Mouse (Mus musculus) stomach, embryonic 15.5 days (tissue): ENCODE data around the gene Bicra. TPM values are rescaled to one million over a fixed set of nuclear protein-coding genes. Genes with fewer than 3 reads are reported as not detected.
A peak's percentile ranks its signal among the peaks of the same experiment; 100 is the strongest.

Experiments
- ATAC-seq: fragments of 200-750 bp; cut with Nextera tagmentation; 2 replicates; pipeline ENCODE4 v1.8.0; 2017; ENCODE audit warnings: low read depth, moderate number of reproducible peaks, moderate TSS enrichment; ENCODE audit not compliant: insufficient read depth, low FRiP score
- H3K27ac ChIP-seq: fragments of 300-500 bp; sonication (generic); 2 replicates; pipeline ENCODE4 v1.5.1; 2015; ENCODE audit warnings: mild to moderate bottlenecking, inconsistent platforms
- H3K27me3 ChIP-seq: fragments of 300-500 bp; sonication (generic); replicated peaks from 2 replicates; pipeline ENCODE4 v1.6.1; 2015; ENCODE audit warnings: inconsistent platforms
- H3K36me3 ChIP-seq: fragments of 300-500 bp; sonication (generic); 2 replicates; pipeline ENCODE4 v1.6.1; 2015; ENCODE audit warnings: inconsistent platforms
- H3K4me1 ChIP-seq: fragments of 300-500 bp; sonication (generic); 2 replicates; pipeline ENCODE4 v1.6.1; 2015; ENCODE audit warnings: inconsistent platforms
- H3K4me2 ChIP-seq: fragments of 300-500 bp; sonication (generic); 2 replicates; pipeline ENCODE4 v1.6.1; 2015; ENCODE audit warnings: mild to moderate bottlenecking, inconsistent platforms
- H3K4me3 ChIP-seq: fragments of 300-500 bp; sonication (generic); replicated peaks from 2 replicates; pipeline ENCODE4 v1.5.1; 2015; ENCODE audit warnings: inconsistent platforms
- H3K9ac ChIP-seq: fragments of 300-500 bp; sonication (generic); 2 replicates; pipeline ENCODE4 v1.6.1; 2015; ENCODE audit warnings: inconsistent platforms
- H3K9me3 ChIP-seq: fragments of 300-500 bp; sonication (generic); 2 replicates; pipeline ENCODE4 v1.6.1; 2016; ENCODE audit warnings: inconsistent platforms
- WGBS: fragments of 180-500 bp; shearing (Covaris S2); methylation state at CpG from one replicate; pipeline ENCODE4 v1.1.7; 2015; 5-methylcytosine and 5-hydroxymethylcytosine counted together
- polyA plus RNA-seq: library from polyadenylated mRNA; unstranded; fragments of >200 nt; fragmentation: Nextera tagmentation; extraction: Ambion mirVana; gene quantifications from 2 replicates; pipeline ENCODE4 v1.2.1, GENCODE M21; 2015

The Bicra gene
- polyA plus RNA-seq, 1 experiment from 2014 or later: 5.8 TPM

DNA sequence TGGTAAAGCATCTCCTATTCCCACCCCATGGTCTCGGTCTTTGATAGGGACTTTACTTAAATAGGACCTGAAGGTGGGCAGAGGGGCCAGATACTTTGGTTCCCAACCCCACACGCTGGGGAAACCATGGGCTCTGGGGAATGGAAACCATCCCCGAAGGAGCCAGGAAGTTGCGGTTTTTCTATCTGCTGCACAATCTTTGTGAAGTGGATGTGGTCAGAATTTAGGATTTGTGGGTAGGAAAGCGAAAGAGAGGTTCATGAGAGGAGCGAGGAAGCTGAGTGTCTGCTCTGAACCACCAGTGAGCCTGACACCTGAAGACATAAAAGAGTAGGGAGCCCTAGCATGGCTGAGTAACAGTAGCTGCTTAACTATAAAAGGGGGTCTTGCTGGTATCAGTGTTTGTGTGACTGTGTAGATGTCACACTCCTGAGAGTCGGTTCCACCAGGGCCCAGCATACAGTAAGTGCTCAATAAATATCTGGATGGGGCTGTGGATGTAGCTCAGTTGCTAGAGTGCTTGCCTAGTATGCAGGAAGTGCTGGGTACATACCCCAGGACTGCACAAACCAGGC lies 98.4 kb downstream of the Bicra start:
- H3K27ac ChIP-seq: peak overlapping the region; percentile 77
- no peaks in the 10 kb centered on the region for H3K27me3 ChIP-seq
- no peaks in the 10 kb centered on the region for H3K9me3 ChIP-seq
- H3K9ac ChIP-seq: no peak overlapping the region
- peaks cover 26% of the 10 kb centered on the region for H3K36me3 ChIP-seq
- WGBS: 77% methylated on average over 7 of the region's 7 CpGs
- ATAC-seq: no peak
- no peak overlapping the region for H3K4me3 ChIP-seq
- peak overlapping the region; percentile 62 for H3K4me2 ChIP-seq
- peaks cover 32% of the 10 kb centered on the region for H3K4me1 ChIP-seq

DNA sequence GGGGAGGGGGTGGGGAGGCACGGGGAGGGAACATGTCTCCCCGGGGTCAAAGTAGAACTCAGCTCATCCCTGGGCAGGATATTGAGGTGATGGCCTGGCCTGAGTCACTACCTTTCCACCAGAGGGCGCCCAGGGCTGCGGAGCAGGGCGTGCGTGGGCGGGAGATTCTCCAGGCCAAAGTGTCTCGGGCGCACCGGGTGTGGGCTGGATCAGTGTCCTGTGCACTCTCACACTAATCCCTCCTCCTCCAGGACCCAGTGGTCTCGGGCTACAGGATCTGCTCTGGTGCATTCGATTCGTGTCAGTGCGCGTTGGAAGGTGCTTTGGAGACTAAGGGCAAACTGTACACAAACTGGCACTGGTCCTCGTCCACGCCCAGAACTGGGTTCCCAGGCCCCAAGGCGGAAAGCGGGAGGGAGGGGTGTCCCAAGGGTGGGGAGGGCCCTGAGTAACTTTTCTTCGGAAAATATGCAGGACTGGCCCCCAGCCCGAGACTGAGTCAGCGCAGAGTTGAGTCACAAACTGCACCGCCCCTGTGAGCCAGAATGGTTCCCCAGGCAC lies 99.3 kb downstream of the Bicra start:
- H3K36me3 ChIP-seq: peaks cover 29% of the 10 kb centered on the region
- H3K27ac ChIP-seq: peak overlapping the region; percentile 77
- peak overlapping the region; percentile 62 for H3K4me2 ChIP-seq
- WGBS: 2% methylated on average over 23 of the region's 23 CpGs
- ATAC-seq: peak; percentile 67
- peak overlapping the region; percentile 28 for H3K4me3 ChIP-seq
- H3K4me1 ChIP-seq: peaks cover 36% of the 10 kb centered on the region
- no peaks in the 10 kb centered on the region for H3K27me3 ChIP-seq
- no peak overlapping the region for H3K9ac ChIP-seq
- no peaks in the 10 kb centered on the region for H3K9me3 ChIP-seq

DNA sequence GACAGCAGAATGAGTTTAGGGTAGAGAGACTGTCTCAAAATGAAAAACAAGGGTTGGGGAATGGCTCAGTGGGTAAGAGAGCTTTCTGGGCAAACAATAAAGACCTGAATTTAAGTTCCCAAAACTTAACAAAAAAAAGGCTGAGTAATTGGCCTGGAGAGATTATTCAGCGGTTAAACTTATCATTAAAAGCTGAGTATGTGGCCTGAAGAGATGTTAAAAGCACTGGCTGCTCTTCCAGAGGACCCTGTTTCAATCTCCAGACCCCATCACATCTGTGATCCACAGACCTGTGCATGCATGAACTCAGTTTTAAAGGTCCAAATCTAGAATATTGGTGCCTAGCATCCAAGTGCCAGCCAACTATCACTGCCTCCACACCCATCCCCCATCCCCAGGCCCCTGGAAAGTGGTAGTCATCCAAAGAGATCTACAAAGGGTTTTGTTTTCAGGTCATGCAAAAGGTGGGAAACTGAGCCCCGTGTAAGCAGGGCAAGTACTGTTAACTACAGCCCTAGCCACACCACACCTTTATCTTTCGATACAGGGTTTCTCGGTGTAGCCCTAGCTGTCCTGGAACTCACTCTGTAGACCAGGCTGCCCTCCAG lies 100.0 kb downstream of the Bicra start:
- no peak for ATAC-seq
- WGBS: 38% methylated on average over 4 of the region's 4 CpGs
- Histone ChIP-seq H3K36me3 (peaks cover 30% of the 10 kb centered on the region), H3K4me2 (peak overlapping the region; percentile 62), H3K4me1 (peaks cover 36% of the 10 kb centered on the region), H3K27ac (peak overlapping the region; percentile 77), H3K27me3 (no peaks in the 10 kb centered on the region), H3K4me3 (no peak overlapping the region), H3K9me3 (no peaks in the 10 kb centered on the region), H3K9ac (no peak overlapping the region)

DNA sequence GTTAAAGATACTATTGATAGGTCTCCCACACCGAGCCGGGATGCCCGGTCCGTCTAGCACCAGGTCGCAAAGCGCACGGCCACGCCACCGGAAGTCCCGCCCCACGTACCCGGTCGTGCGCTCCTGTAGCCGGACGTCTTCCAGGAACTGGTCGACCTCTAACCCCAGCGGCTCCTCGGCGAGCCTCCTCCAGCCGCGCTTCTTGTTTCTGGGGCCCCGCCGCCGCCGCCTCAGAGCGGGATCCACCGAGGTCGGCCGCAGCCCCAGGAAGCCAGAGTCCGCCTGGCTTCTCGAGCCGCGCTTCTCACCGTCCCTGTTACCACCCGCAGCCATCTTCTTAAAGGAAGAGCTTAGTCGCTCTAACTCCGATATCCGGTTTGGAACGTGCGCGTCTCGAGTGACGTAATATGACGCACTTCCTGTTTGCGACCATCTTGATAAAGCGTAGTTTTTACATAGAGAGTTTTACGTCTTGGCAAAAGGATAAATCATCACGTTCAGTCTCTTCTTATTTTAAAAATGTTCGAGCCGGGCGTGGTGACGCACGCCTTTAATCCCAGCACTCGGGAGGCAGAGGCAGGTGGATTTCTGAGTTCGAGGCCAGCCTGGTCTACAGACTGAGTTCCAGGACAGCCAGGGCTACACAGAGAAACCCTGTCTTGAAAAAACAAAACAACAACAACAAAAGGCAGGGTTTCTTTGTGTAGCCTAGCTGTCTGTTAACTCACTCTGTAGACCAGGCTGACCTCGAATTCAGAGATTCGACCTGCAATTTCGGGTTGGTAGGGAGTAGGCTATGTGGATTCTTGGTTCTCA lies 101.8 kb downstream of the Bicra start, which contains the start of gene Nop53:
TSS of gene Nop53 (minus strand) at position 354 of the 816 bp plus-strand sequence.
- Histone ChIP-seq H3K4me1 (peaks cover 36% of the 10 kb centered on the region), H3K9ac (peak within 1 kb of the TSS; percentile 78), H3K27me3 (no peaks in the 10 kb centered on the region), H3K9me3 (no peaks in the 10 kb centered on the region), H3K36me3 (peaks cover 38% of the 10 kb centered on the region), H3K27ac (peak within 1 kb of the TSS; percentile 98), H3K4me2 (peak within 1 kb of the TSS; percentile 75), H3K4me3 (peak within 1 kb of the TSS; percentile 88)
- peak; percentile 86 for ATAC-seq
- 1% methylated on average over 59 of the region's 59 CpGs for WGBS

DNA sequence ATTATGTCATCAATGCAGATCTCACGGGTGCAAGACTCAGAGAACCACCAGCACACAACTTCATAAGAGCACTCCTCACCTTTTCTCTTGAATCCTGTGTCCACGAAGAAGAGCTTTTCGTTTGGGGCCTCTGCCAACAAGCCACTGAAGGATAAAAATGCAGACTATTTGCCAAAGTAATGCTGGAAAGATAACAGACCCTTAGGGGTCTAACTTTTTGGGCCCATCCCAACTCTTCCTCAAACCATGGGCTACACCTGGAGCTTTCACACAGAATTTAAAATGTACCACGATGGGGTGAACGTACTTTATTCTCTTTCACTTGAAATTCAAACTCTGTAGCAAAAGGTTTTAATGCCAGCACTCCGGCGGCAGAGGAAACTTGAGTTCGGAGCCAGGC lies 102.5 kb downstream of the Bicra start:
- 6% methylated on average over 8 of the region's 8 CpGs for WGBS
- H3K4me2 ChIP-seq: peak overlapping the region; percentile 75
- peak overlapping the region; percentile 88 for H3K4me3 ChIP-seq
- ATAC-seq: no peak
- H3K9ac ChIP-seq: peak overlapping the region; percentile 78
- no peaks in the 10 kb centered on the region for H3K9me3 ChIP-seq
- no peaks in the 10 kb centered on the region for H3K27me3 ChIP-seq
- peak overlapping the region; percentile 98 for H3K27ac ChIP-seq
- H3K4me1 ChIP-seq: peaks cover 36% of the 10 kb centered on the region
- peaks cover 45% of the 10 kb centered on the region for H3K36me3 ChIP-seq

DNA sequence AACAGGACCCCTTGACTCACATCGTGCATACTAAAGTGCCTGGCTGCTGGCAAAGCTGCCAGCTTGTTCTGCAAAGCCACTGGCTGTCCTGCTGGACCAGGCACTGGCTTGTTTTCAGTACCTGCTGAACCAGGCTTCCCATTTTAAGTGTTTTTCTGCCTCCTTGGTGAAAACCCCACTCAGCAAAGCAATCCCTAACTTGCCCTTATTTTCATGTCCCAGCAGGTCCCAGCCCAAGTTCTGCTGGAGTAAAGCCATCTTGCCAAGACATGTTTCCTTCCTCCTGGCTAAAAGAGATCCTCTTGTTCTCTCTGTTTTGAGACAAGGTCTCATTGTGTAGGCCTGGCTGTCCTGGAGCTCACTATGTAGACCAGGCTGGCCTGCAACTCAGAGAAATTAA lies 103.4 kb downstream of the Bicra start:
- Histone ChIP-seq H3K27me3 (no peaks in the 10 kb centered on the region), H3K4me2 (peak overlapping the region; percentile 16; the same call in 1 of the 2 replicates), H3K9me3 (no peaks in the 10 kb centered on the region), H3K9ac (no peak overlapping the region), H3K4me3 (0 out of 2 replicates have a peak overlapping the region, but pooled peaks have one; percentile 3), H3K4me1 (peaks cover 33% of the 10 kb centered on the region), H3K27ac (0 out of 2 replicates have a peak overlapping the region, but pooled peaks have one; percentile 54), H3K36me3 (peaks cover 50% of the 10 kb centered on the region)
- WGBS: 69% methylated on average over 1 of the region's 1 CpGs
- ATAC-seq: no peak

DNA sequence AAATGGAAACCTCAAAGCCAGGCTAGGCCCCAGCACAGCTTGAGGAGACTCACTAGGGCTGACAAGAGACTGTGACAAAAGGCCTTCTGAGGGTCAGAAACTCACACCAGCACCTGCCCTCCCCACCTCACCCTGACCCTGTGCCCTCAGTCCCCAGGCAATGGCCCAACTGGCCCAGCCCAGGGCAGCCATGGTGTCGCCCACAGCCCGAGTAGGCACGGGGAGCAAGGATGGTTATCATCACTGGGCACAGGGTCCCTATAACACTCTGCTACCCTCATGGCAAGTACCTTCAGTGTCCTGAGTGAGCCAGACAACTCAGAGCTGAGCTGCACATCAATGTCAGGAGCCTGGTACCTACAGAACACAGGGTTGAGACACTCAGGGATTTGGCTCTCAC lies 109.1 kb downstream of the Bicra start:
- no peak overlapping the region for H3K9ac ChIP-seq
- H3K4me3 ChIP-seq: no peak overlapping the region
- H3K27ac ChIP-seq: no peak overlapping the region
- no peaks in the 10 kb centered on the region for H3K4me1 ChIP-seq
- H3K4me2 ChIP-seq: no peak overlapping the region
- no peaks in the 10 kb centered on the region for H3K9me3 ChIP-seq
- 96% methylated on average over 3 of the region's 3 CpGs for WGBS
- no peak for ATAC-seq
- no peaks in the 10 kb centered on the region for H3K27me3 ChIP-seq
- peaks cover 72% of the 10 kb centered on the region for H3K36me3 ChIP-seq

DNA sequence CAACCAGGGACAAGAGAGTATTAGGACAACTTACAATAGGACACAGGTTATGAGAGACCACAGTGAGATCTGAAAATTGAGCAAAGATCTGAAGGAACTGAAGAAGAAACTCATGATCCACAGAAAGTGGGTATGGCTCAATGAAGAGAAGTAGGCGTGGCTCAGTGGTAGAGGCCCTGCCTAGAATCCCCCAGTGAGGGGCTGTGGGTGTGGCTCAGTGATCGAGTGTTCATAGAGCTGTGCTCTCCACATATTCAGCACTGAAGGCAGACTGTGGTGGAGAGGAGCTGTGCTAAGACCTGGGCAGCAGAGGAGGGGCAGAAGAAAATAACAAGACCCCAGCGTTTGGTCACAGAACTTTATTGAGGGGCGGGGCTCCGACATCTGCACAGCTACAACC lies 110.2 kb downstream of the Bicra start:
- no peak overlapping the region for H3K4me3 ChIP-seq
- no peak overlapping the region for H3K4me2 ChIP-seq
- H3K9me3 ChIP-seq: no peaks in the 10 kb centered on the region
- no peak for ATAC-seq
- H3K36me3 ChIP-seq: peaks cover 61% of the 10 kb centered on the region
- no peak overlapping the region for H3K9ac ChIP-seq
- H3K27me3 ChIP-seq: no peaks in the 10 kb centered on the region
- no peak overlapping the region for H3K27ac ChIP-seq
- 82% methylated on average over 5 of the region's 5 CpGs for WGBS
- H3K4me1 ChIP-seq: no peaks in the 10 kb centered on the region

DNA sequence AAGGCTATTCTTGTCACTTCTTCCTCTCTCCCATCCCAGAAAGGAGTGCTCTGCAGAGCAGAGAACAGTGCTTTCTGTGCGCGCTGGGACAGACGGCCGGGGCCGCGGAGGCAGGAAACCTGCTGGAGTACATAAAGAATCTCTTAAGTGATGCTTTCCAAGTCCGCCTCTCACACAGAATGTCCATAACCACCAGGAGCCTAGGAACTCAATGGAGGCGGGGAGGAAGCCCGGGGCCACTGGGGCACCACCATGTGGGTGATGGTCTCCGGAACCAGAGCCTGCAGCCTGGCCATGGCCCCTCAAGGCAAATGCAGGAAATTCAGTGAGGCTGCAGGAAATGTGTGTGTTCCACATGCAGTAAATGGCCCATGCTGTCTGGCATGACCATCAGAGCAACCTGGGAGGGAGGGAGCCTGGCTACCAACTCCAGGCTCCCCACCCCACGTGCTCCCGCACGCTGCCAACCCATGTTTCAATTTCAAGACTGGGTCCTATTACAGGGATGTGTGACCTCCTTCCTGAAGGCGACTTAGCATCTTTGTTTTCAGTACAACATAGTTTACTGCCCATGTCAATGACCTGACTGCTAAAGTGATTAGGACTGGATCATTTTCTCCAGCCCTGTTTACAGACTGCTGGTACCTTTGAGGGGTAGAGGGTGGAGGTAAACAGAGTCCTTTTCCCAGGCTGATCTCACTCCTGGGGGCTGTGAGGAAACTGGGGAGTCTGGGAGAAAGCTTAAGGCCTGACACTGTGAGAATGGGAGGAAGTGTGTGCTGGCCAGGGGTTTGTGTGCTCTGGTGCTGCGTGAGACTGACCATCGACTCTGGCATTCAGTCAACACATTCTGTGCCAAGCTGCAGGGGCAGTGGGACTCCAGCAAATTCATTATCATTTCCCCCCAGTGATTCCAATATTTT lies 114.0 kb downstream of the Bicra start:
- WGBS: 39% methylated on average over 16 of the region's 16 CpGs
- Histone ChIP-seq H3K4me3 (no peak overlapping the region), H3K27me3 (no peaks in the 10 kb centered on the region), H3K27ac (0 out of 2 replicates have a peak overlapping the region, but pooled peaks have one; percentile 12), H3K36me3 (peaks cover 25% of the 10 kb centered on the region), H3K9me3 (no peaks in the 10 kb centered on the region), H3K4me2 (no peak overlapping the region), H3K4me1 (no peaks in the 10 kb centered on the region), H3K9ac (no peak overlapping the region)
- ATAC-seq: 0 out of 2 replicates have a peak, but pooled peaks have one; percentile 42

DNA sequence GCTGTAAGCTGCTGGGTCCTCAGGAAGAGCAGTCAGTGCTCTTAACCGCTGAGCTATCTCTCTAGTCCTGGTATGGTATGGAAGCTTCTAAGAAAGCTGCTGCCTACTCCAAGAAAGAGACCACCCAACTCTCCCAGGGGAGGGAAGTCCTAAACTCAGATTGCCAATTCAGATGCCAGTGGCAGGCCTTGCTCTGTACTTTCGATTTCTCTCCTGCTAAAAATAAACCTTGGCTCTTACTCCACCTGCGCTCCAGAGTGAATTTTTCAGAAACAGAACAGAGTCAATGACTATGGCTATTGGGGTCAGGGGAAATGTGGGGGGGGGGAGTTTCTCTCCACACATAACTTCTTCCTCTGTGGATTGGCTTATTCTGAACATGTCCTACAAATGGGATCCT lies 116.1 kb downstream of the Bicra start:
- H3K27me3 ChIP-seq: no peaks in the 10 kb centered on the region
- H3K27ac ChIP-seq: no peak overlapping the region
- no peak overlapping the region for H3K4me2 ChIP-seq
- H3K9me3 ChIP-seq: no peaks in the 10 kb centered on the region
- 0 out of 2 replicates have a peak, but pooled peaks cover 6% of the 10 kb centered on the region for H3K36me3 ChIP-seq
- H3K4me3 ChIP-seq: no peak overlapping the region
- ATAC-seq: no peak
- 63% methylated on average over 3 of the region's 3 CpGs for WGBS
- no peak overlapping the region for H3K9ac ChIP-seq
- no peaks in the 10 kb centered on the region for H3K4me1 ChIP-seq

DNA sequence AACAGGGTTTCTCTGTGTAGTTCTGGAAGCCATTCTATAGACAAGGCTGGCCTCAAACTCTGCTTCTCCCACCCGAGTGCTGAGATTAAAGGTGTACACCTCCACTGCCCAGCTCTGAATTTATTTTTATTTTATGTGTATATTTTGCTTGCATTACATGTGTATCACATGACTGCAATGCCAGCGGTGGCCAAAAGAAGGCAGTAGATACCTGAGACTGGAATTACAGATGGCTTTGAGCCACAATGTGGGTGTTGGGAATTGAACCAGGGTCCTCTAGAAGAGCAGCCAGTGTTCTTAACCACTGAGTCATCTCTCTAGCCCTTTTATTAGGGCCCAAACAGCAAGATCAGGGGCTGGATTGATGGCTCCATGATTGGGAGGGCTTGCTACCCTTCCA lies 117.2 kb downstream of the Bicra start:
- ATAC-seq: no peak
- Histone ChIP-seq H3K9ac (no peak overlapping the region), H3K27ac (no peak overlapping the region), H3K9me3 (no peaks in the 10 kb centered on the region), H3K36me3 (no peaks in the 10 kb centered on the region), H3K4me3 (no peak overlapping the region), H3K4me2 (no peak overlapping the region), H3K27me3 (no peaks in the 10 kb centered on the region), H3K4me1 (no peaks in the 10 kb centered on the region)
- WGBS: 65% methylated on average over 2 of the region's 2 CpGs
